Mouse (Mus musculus): Measurements from ENCODE around the gene Col19a1.

Gene Col19a1

GRCm38 (mm10) chr1:24225825-24226526, 361.3 kb downstream of the Col19a1 start:
- peak; percentile 92 to 98 for DNase-seq

- peak; percentile 83 to 88 for DNase-seq
Measured at GRCm38 (mm10) chr1:24222981-24223612, 364.2 kb downstream of the Col19a1 start.

GRCm38 (mm10) chr1:24222231-24222630, 365.0 kb downstream of the Col19a1 start:
- DNase-seq, result no peak

DNA sequence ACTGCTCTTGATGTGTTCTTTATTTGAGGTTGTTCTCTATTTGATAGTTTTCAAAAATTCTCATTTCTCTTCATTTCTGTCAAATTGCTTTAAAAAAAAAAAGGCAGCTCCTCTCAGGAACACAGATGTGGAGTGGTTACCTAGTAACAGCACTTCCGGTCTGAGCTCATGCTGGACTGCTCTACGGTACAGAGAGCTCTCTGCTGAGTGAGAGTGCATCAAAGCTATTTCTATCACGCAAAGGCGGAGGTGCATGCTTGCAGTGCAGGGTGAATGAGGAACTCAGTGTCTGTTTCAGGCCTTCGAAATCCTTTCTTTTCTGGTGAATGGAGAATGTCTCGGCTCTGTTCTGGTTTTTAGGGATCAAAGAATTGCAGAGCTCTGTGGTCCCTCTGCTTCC, 368.2 kb downstream of the Col19a1 start:
- no peak for DNase-seq

All from cerebellum, postnatal 36 days (tissue).